Mouse (Mus musculus) stomach, embryonic 16.5 days (tissue): ENCODE results near the gene Rapgef6. TPM values are rescaled to one million over a fixed set of nuclear protein-coding genes. Genes with fewer than 3 reads are reported as not detected.

Experiments used
- ATAC-seq: fragments of 200-750 bp; cut with Nextera tagmentation; 2 replicates; pipeline ENCODE4 v1.8.0; 2017; ENCODE audit warnings: moderate number of reproducible peaks, moderate TSS enrichment; ENCODE audit not compliant: insufficient read depth, low FRiP score
- H3K27ac ChIP-seq: fragments of 300-500 bp; sonication (generic); 2 replicates; pipeline ENCODE4 v1.5.1; 2014; ENCODE audit warnings: low read length
- H3K27me3 ChIP-seq: fragments of 300-500 bp; sonication (generic); 2 replicates; pipeline ENCODE4 v1.6.1; 2014; ENCODE audit warnings: low read length, control low read depth, mixed read lengths; ENCODE audit not compliant: control insufficient read depth, insufficient read depth
- H3K36me3 ChIP-seq: fragments of 300-500 bp; sonication (generic); 2 replicates; pipeline ENCODE4 v1.6.1; 2014; ENCODE audit warnings: low read length; ENCODE audit not compliant: control insufficient read depth, insufficient read depth
- H3K4me1 ChIP-seq: fragments of 300-500 bp; sonication (generic); 2 replicates; pipeline ENCODE4 v1.6.1; 2014; ENCODE audit warnings: low read length, control low read depth, mixed read lengths; ENCODE audit not compliant: control insufficient read depth, insufficient read depth
- H3K4me2 ChIP-seq: fragments of 300-500 bp; sonication (generic); 2 replicates; pipeline ENCODE4 v1.6.1; 2014; ENCODE audit warnings: low read depth, low read length, mixed read lengths
- H3K4me3 ChIP-seq: fragments of 300-500 bp; sonication (generic); replicated peaks from 2 replicates; pipeline ENCODE4 v1.5.1; 2014; ENCODE audit warnings: mild to moderate bottlenecking, low read length
- H3K9ac ChIP-seq: fragments of 300-500 bp; sonication (generic); 2 replicates; pipeline ENCODE4 v1.6.1; 2014; ENCODE audit warnings: low read length
- H3K9me3 ChIP-seq: fragments of 300-500 bp; sonication (generic); replicated peaks from 2 replicates; pipeline ENCODE4 v1.6.1; 2016; ENCODE audit warnings: low read length, control low read depth; ENCODE audit not compliant: control insufficient read depth
- WGBS: fragments of 180-500 bp; shearing (Covaris S2); extraction: QIAGEN DNeasy Blood & Tissue Kit; methylation state at CpG from one replicate; pipeline ENCODE4 v1.1.7; 2014; 5-methylcytosine and 5-hydroxymethylcytosine counted together
- polyA plus RNA-seq: library from polyadenylated mRNA; unstranded; fragments of >200 nt; fragmentation: Nextera tagmentation; extraction: Ambion mirVana; gene quantifications from 2 replicates; pipeline ENCODE4 v1.2.1, GENCODE M21; 2015

Rapgef6 gene
- polyA plus RNA-seq, 1 experiment from 2014 or later = 31.2 TPM

- H3K27ac ChIP-seq = peak overlapping the region; percentile 98
- no peak for ATAC-seq
- peaks cover 7% of the 10 kb centered on the region; the same call in 1 of the 2 replicates for H3K4me1 ChIP-seq
- no peaks in the 10 kb centered on the region for H3K9me3 ChIP-seq
- WGBS = under 1% methylated on average over 18 of the region's 18 CpGs
- H3K36me3 ChIP-seq = no peaks in the 10 kb centered on the region
- peak overlapping the region; percentile 80 for H3K9ac ChIP-seq
- H3K27me3 ChIP-seq = no peaks in the 10 kb centered on the region
- H3K4me2 ChIP-seq = peak overlapping the region; percentile 65
- peak overlapping the region; percentile 100 for H3K4me3 ChIP-seq
Observed at GRCm38 (mm10) chr11:54521927-54522528, 619 bp upstream of the Rapgef6 start.

DNA sequence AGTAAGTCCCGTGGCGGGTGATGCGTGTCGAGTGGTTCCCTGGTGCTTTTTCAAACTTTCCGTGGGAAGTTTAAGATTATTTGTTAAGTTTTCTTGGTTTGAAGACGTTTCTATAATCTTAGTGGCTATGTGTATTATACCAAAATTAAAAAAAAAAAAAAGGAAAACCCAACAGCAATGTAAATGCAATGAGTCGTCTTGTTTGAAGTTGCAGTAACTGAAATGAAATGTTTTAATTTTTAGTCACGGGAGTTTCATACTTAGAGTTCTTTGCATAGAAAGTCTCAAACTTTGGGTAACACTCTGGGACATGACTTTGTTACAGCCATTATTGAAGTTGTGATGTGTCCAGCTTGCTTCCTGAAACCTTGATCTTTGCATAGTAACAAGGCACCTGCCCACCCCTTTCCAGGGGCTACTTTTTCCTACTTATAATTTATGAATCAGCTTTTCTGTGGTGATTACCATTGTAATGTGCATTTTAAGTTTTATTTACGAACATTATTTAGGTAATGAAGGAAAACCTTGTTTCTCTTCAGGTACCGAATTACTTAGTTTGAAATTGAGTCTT, 869 bp downstream of the Rapgef6 start:
- Histone ChIP-seq H3K4me3 (peak overlapping the region; percentile 100), H3K9ac (peak overlapping the region; percentile 96), H3K4me1 (peaks cover 7% of the 10 kb centered on the region; the same call in 1 of the 2 replicates), H3K4me2 (peak overlapping the region; percentile 78), H3K36me3 (no peaks in the 10 kb centered on the region), H3K27me3 (no peaks in the 10 kb centered on the region), H3K27ac (peak overlapping the region; percentile 97), H3K9me3 (no peaks in the 10 kb centered on the region)
- WGBS = 14% methylated on average over 10 of the region's 10 CpGs
- no peak for ATAC-seq

DNA sequence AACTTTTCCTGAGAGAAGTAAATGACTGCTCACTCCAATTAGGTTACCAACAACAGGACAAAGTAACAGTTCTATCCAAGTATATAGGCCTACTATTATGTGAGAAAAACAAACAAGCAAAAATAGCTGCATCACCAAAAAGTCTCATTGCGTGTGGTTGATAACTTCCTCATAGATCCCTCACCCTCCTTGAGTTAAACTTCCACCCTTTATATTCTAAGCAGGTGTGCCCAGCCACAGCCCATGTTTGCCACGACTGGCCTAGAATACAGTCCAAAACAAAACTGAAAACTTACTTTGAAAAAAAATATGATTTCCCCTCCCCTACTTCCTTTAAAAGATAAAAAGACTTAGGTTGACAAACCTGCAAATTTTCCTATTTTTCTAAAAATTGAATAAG, 5.4 kb downstream of the Rapgef6 start:
- WGBS = 76% methylated on average over 2 of the region's 2 CpGs
- Histone ChIP-seq H3K27me3 (no peaks in the 10 kb centered on the region), H3K27ac (no peak overlapping the region), H3K4me1 (peaks cover 19% of the 10 kb centered on the region), H3K36me3 (no peaks in the 10 kb centered on the region), H3K4me2 (no peak overlapping the region), H3K9me3 (no peaks in the 10 kb centered on the region), H3K4me3 (no peak overlapping the region), H3K9ac (no peak overlapping the region)
- no peak for ATAC-seq

DNA sequence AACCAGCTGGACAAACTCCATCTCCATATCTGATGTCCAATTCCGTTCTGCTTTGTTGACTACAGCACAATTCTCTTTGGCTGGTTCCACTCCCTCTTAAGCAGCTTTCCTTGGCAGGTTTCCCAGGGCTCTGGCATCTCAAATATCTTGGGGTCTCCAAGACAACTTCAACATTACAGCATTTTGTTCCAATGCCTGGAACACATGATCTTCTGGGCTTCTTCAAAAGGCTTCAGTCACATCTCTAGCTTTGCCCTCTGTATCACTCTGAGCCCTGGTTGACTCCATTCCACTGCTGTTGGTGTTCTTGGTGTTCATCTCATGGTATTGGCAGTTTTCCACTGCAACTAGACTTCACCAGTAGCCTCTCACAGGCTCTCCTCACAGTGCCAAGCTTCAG, 7.7 kb downstream of the Rapgef6 start:
- Histone ChIP-seq H3K4me2 (no peak overlapping the region), H3K9me3 (no peaks in the 10 kb centered on the region), H3K27me3 (no peaks in the 10 kb centered on the region), H3K4me3 (no peak overlapping the region), H3K27ac (peak overlapping the region; percentile 82), H3K9ac (no peak overlapping the region), H3K4me1 (peaks cover 13% of the 10 kb centered on the region), H3K36me3 (no peaks in the 10 kb centered on the region)
- peak; percentile 53; the same call in 1 of the 2 replicates for ATAC-seq
- WGBS = 26% methylated on average over 1 of the region's 1 CpGs

DNA sequence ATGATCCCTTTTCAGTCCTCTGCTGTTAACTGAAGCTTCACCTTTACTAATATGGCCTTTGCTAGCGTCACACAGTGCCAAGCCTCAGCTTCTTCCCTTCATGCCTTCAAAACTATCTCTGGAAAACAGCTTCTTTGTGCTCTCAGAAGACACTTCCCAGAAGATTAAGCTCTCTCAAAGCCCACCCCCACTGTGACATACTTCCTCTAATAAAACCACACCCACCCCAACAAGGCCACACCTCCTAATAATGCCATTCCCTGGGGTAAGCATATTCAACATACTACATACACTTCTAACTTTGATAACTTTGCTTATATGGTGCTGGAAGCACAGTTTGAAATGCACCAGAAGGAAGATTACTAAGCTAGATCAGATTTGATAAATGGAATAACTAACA, 8.3 kb downstream of the Rapgef6 start:
- no peak overlapping the region for H3K9ac ChIP-seq
- peak overlapping the region; percentile 82; the same call in 1 of the 2 replicates for H3K27ac ChIP-seq
- no peak overlapping the region for H3K4me3 ChIP-seq
- WGBS = 85% methylated on average over 1 of the region's 1 CpGs
- no peak overlapping the region for H3K4me2 ChIP-seq
- no peak for ATAC-seq
- no peaks in the 10 kb centered on the region for H3K36me3 ChIP-seq
- H3K4me1 ChIP-seq = peaks cover 17% of the 10 kb centered on the region
- H3K9me3 ChIP-seq = no peaks in the 10 kb centered on the region
- H3K27me3 ChIP-seq = no peaks in the 10 kb centered on the region

DNA sequence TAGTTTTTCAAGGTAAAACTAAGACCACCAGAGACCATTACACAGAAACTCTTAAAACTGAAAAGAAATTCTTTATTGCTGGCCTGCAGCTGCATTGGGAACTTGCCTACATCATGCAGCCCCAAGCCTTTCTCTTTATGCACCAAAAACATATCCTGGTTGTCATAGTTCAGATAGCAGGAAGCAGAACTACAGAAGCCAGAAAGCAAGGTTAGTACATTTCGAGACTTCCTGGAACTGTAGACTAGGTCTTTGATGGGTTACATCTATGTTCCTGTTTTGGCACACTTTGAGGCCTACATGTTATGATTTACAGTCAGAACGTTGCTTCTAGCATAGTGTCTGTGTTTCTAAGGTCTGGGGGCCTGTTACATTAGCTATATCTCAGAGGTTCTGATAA, 11.2 kb downstream of the Rapgef6 start:
- Histone ChIP-seq H3K4me1 (peaks cover 21% of the 10 kb centered on the region), H3K27me3 (no peaks in the 10 kb centered on the region), H3K27ac (no peak overlapping the region), H3K4me2 (no peak overlapping the region), H3K9ac (no peak overlapping the region), H3K9me3 (no peaks in the 10 kb centered on the region), H3K4me3 (no peak overlapping the region), H3K36me3 (no peaks in the 10 kb centered on the region)
- no peak for ATAC-seq
- WGBS = 66% methylated on average over 2 of the region's 2 CpGs

- Histone ChIP-seq H3K27ac (no peak overlapping the region), H3K9ac (no peak overlapping the region), H3K4me3 (no peak overlapping the region), H3K4me2 (no peak overlapping the region), H3K36me3 (no peaks in the 10 kb centered on the region), H3K9me3 (no peaks in the 10 kb centered on the region), H3K4me1 (peaks cover 15% of the 10 kb centered on the region), H3K27me3 (no peaks in the 10 kb centered on the region)
- no peak for ATAC-seq
- 55% methylated on average over 6 of the region's 6 CpGs for WGBS
Observed at GRCm38 (mm10) chr11:54534871-54535270, 12.2 kb downstream of the Rapgef6 start.

DNA sequence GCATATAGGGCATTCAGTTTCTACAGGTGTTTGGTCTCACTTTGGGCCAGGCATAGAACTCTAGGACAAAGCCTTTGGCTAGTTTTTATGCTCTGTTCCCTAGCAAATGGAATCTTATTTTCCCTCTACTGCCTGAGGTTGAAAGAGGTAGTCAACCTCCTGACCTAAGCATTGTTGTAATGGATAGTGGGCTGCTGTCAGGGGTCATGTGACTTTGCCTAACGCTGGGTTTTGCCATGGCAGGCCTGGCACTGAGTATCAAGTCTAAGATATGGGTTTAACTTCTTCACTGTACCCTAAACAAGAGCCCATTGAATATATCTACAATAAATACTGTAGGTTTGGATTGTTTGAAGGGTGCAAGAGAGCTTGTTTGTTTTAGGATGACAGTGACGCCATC, 16.4 kb downstream of the Rapgef6 start:
- H3K36me3 ChIP-seq = no peaks in the 10 kb centered on the region
- H3K27ac ChIP-seq = no peak overlapping the region
- H3K4me1 ChIP-seq = peaks cover 8% of the 10 kb centered on the region; the same call in 1 of the 2 replicates
- ATAC-seq = no peak
- H3K9ac ChIP-seq = no peak overlapping the region
- H3K4me3 ChIP-seq = no peak overlapping the region
- no peak overlapping the region for H3K4me2 ChIP-seq
- no peaks in the 10 kb centered on the region for H3K9me3 ChIP-seq
- WGBS = 44% methylated on average over 2 of the region's 2 CpGs
- H3K27me3 ChIP-seq = no peaks in the 10 kb centered on the region

DNA sequence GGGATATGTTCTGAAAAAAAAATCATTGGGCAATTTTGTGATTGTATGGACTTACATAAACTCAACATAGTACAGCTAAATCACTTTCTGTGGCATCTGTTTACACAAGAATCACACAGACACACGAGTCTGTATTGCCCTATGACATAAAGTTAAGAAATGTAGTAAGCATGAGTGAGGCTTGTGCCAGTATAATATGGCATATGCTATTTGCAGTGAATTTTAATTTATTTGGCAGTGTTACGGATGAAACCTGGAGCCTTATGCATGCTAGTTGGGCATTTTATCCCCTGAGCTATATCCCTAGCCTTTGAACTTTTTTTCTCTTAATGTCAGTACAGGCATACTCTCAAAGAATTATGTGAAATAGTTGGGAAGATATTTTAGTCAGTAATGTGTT, 16.8 kb downstream of the Rapgef6 start:
- peaks cover 8% of the 10 kb centered on the region; the same call in 1 of the 2 replicates for H3K4me1 ChIP-seq
- ATAC-seq = no peak
- no peaks in the 10 kb centered on the region for H3K36me3 ChIP-seq
- no peak overlapping the region for H3K4me2 ChIP-seq
- H3K27ac ChIP-seq = no peak overlapping the region
- WGBS = 49% methylated on average over 2 of the region's 2 CpGs
- H3K9me3 ChIP-seq = no peaks in the 10 kb centered on the region
- no peak overlapping the region for H3K9ac ChIP-seq
- H3K4me3 ChIP-seq = no peak overlapping the region
- H3K27me3 ChIP-seq = no peaks in the 10 kb centered on the region
